Mouse (Mus musculus) left cerebral cortex, postnatal 25 days (tissue): ENCODE measurements at regions not wholly inside any gene's neighbourhood (a gene's known extent, or its start where the extent isn't known, plus 50 kb on each side); places are given as distances from the start of the nearest gene placed in this dataset.
"Not testable (repeated sequence)": the region's sequence is repeated elsewhere in the genome, so short reads cannot be mapped to it uniquely, and the experiment has no call there.

Experiments used
- DNase-seq, 2 experiments: peaks; one replicate each; pipeline ENCODE4 v3.0.0; 2022; ENCODE audit warnings: low spot score in 2 of 2, mixed read lengths in 1 of 2
- intact Hi-C: fragments of 180-260 bp; cut with DNase I; formaldehyde crosslinking; loops from one replicate; pipeline ENCODE4 v1.15.1; 2025

GRCm38 (mm10) chr3:126011269-126011668 is 72.8 kb upstream of the Ugt8a start:
- intact Hi-C loops, result loop anchor here (10.0 kb wide), 1 partner anchor 394 kb away; no protein-coding TSS in a partner anchor
- DNase-seq, result peak in 1 of 2 experiments; percentile 5

- no peak for DNase-seq
- intact Hi-C loops, result loop anchor here (10.0 kb wide), 1 partner anchor 389 kb away; no protein-coding TSS in a partner anchor
Observed at GRCm38 (mm10) chr3:126016166-126016565, 77.7 kb upstream of the Ugt8a start.

- intact Hi-C loops, result loop anchor here (5.0 to 10.0 kb wide), 2 partner anchors 192 to 1440 kb away; no protein-coding TSS in a partner anchor
- peak in 1 of 2 experiments; percentile 2 for DNase-seq
Observed at GRCm38 (mm10) chr3:126044327-126044726, 105.9 kb upstream of the Ugt8a start.

GRCm38 (mm10) chr3:126044861-126045260 is 106.4 kb upstream of the Ugt8a start:
- intact Hi-C loops, result loop anchor here (5.0 to 10.0 kb wide), 2 partner anchors 193 to 1440 kb away; no protein-coding TSS in a partner anchor
- DNase-seq, result no peak

GRCm38 (mm10) chr3:126045992-126046786 is 107.8 kb upstream of the Ugt8a start:
- intact Hi-C loops, result loop anchor here (2.0 to 10.0 kb wide), 3 partner anchors 15 to 1441 kb away; no protein-coding TSS in a partner anchor
- DNase-seq, result peak in 1 of 2 experiments; percentile 28

- DNase-seq, result no peak
- intact Hi-C loops, result no loop called here
Observed at GRCm38 (mm10) chr3:126058585-126058984, 120.2 kb upstream of the Ugt8a start.

- intact Hi-C loops, result no loop called here
Observed at GRCm38 (mm10) chr3:126105086-126105485, 166.7 kb upstream of the Ugt8a start.

GRCm38 (mm10) chr3:126109371-126109770 is 171.0 kb upstream of the Ugt8a start:
- DNase-seq, result no peak
- intact Hi-C loops, result no loop called here

More at GRCm38 (mm10) chr3:126105086-126105485, 166.7 kb upstream of the Ugt8a start:
- no peak for DNase-seq

- intact Hi-C loops, result no loop called here
- no peak for DNase-seq
Observed at GRCm38 (mm10) chr3:126117849-126118248, 179.4 kb upstream of the Ugt8a start.

GRCm38 (mm10) chr3:126122323-126123259 is 184.2 kb upstream of the Ugt8a start:
- no peak for DNase-seq
- intact Hi-C loops, result no loop called here

GRCm38 (mm10) chr3:126166542-126166941 is 196.9 kb upstream of the Arsj start:
- intact Hi-C loops, result no loop called here
- no peak for DNase-seq

- peak in 1 of 2 experiments; percentile 42 for DNase-seq
- intact Hi-C loops, result no loop called here
Observed at GRCm38 (mm10) chr3:126209024-126209423, 154.5 kb upstream of the Arsj start.

GRCm38 (mm10) chr3:126210226-126210625 is 153.3 kb upstream of the Arsj start:
- intact Hi-C loops, result no loop called here
- no peak for DNase-seq

- DNase-seq, result peak in 1 of 2 experiments; percentile 8
- intact Hi-C loops, result no loop called here
Observed at GRCm38 (mm10) chr3:126227575-126227974, 135.9 kb upstream of the Arsj start.

- DNase-seq, result peak in 1 of 2 experiments; percentile 37
- intact Hi-C loops, result no loop called here
Observed at GRCm38 (mm10) chr3:126245834-126246233, 117.7 kb upstream of the Arsj start.

- intact Hi-C loops, result no loop called here
- DNase-seq, result no peak
Observed at GRCm38 (mm10) chr3:126261270-126261669, 102.2 kb upstream of the Arsj start.

GRCm38 (mm10) chr3:126272027-126272426 is 91.5 kb upstream of the Arsj start:
- DNase-seq, intact Hi-C loops: not testable (repeated sequence)

- DNase-seq, result no peak
- intact Hi-C loops, result no loop called here
Observed at GRCm38 (mm10) chr3:126273566-126273965, 89.9 kb upstream of the Arsj start.

- DNase-seq, result peak; percentile 24 to 57
- intact Hi-C loops, result no loop called here
Observed at GRCm38 (mm10) chr3:126276008-126276700, 87.3 kb upstream of the Arsj start.
